Mouse (Mus musculus) spleen, postnatal 4 days (tissue): Measurements from ENCODE around the gene Prr5l.

Experiments
- DNase-seq, 2 experiments: peaks; one replicate each; pipeline ENCODE4 v3.0.0; 2022; ENCODE audit warnings: low spot score in 2 of 2

Prr5l gene

GRCm38 (mm10) chr2:101820816-101821215, 62.0 kb downstream of the Prr5l start:
- DNase-seq, result no peak

DNA sequence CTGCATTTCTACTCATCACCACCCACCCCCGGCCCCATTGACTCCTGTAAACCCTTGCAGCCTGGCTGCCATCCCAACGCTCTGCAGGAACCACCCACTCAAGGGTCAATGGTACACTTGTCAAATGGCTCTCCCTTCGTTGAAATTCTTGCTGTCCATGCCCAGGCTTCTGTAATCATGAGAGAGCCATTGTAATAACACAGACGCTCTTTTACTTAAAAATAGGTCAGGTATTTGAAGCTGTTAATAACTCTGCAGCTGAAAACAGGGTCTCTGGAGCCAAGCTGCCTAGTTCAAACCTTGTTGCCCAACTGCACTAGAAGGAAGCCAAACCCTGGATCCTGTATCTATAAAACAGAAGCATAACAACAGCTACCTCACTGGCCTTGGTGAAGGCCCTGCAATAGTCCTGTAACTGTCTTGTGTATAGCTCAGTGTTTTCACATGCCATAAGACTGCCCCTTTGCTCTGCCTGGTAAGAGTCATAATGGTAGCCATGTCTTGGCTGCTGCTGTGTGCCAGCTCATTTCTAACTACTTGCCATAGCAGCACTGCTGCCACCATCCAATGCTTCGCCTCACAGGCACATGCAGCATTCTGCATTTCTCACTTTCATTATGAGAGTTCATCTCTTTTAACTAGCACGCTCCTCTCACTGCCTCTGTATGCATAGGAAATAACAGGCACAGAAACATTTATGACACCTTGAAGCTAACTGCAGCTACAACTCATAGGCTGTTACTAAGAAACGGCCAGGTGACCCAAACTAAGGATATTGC, 63.7 kb downstream of the Prr5l start:
- DNase-seq, result no peak

GRCm38 (mm10) chr2:101816646-101817308, 66.0 kb downstream of the Prr5l start:
- no peak for DNase-seq

- peak; percentile 45 to 81 for DNase-seq
These were observed 67.4 kb downstream of the Prr5l start for GRCm38 (mm10) chr2:101815250-101815934.

DNA sequence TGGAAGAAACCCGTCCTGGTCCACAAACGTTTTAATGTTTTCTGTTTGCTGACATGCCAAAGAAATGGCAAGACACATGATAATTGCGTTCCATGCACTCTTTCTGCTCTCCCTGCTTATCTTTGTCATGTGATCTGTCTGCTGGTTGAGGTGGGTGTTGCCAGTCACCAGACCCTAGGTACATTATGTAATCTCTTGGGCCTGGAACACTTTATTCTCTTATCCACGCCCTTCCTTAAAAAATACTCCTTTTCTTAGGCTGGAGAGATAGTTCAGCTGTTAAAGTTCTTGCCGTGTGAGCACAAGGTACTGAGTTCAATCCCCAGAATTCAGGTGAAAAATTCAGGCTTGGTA, 68.6 kb downstream of the Prr5l start:
- no peak for DNase-seq

DNA sequence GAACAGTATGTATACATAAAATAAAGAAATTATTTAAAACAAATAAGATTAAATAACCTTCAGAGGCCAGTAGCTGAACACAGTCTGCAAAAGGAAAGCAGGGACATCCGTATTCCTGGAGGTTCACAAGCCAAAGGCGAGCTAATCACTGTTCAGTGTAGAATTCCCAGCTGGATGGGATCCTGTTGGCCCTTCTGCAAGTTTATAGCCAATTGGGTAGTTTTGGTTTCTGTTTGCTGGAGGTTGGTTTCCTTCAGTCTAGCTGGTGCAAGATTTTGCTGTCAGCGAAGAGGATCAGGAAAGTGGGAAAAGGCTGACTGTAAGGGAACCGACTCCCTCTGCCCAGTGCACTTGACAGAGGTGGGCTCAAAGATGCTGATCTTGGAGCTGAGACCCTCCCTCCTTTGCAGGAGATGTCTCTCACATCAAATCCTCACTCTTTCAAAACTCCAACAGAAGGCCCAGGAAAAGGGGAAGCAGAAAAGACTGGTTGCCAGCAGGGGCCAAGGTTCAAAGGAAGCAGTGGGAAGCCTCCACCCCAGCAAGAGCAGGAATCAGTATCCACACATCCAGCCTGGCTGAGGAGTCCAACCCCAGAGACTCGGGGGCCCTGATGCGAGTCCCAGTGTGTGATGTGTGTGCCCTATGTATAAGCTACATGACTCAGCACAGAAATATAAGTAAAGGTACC, 69.1 kb downstream of the Prr5l start:
- no peak for DNase-seq

GRCm38 (mm10) chr2:101811925-101812324, 70.9 kb downstream of the Prr5l start:
- no peak for DNase-seq

- no peak for DNase-seq
These were observed 72.1 kb downstream of the Prr5l start for GRCm38 (mm10) chr2:101810774-101811173.

GRCm38 (mm10) chr2:101809640-101810305, 73.1 kb downstream of the Prr5l start:
- DNase-seq, result no peak

DNA sequence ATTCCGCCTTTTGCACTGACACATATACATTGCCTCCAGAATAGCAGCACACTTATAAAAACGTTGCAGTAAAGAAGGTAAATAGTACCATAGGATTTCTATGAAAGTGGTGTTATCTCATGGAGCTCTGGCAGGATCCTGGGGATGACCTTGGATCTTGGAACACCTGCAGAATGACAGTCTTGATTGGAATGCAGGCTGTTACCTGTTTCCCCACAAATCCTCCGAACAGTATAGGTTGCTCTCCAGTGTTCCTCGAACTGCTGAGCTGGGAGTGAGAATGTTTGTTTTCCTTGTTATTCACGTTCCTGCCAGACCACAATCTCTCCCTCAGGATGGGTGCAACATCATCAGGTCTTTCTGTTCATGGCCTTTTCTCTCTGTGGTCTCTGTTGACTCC, 75.1 kb downstream of the Prr5l start:
- no peak for DNase-seq

GRCm38 (mm10) chr2:101802240-101802639, 80.6 kb downstream of the Prr5l start:
- no peak for DNase-seq

DNA sequence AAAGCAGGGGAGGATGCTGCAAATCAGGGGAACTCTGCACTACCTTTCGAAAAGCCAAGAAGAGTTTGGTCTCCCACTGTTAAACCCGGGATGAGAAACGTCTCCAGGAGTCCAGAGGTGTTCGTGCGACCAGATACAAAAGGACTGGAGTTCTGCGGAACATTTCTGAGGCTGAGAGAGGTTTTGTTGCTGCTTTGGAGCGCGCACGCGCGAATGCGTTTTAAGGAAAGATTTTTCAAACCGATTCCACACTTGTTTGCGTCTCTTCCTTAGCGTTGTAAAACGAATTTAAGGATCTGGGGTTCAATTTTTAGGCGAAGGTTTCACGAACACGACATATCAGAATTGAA, 85.0 kb downstream of the Prr5l start:
- no peak for DNase-seq

- peak; percentile 16 to 66 for DNase-seq
These were observed 85.5 kb downstream of the Prr5l start for GRCm38 (mm10) chr2:101797166-101797900.

DNA sequence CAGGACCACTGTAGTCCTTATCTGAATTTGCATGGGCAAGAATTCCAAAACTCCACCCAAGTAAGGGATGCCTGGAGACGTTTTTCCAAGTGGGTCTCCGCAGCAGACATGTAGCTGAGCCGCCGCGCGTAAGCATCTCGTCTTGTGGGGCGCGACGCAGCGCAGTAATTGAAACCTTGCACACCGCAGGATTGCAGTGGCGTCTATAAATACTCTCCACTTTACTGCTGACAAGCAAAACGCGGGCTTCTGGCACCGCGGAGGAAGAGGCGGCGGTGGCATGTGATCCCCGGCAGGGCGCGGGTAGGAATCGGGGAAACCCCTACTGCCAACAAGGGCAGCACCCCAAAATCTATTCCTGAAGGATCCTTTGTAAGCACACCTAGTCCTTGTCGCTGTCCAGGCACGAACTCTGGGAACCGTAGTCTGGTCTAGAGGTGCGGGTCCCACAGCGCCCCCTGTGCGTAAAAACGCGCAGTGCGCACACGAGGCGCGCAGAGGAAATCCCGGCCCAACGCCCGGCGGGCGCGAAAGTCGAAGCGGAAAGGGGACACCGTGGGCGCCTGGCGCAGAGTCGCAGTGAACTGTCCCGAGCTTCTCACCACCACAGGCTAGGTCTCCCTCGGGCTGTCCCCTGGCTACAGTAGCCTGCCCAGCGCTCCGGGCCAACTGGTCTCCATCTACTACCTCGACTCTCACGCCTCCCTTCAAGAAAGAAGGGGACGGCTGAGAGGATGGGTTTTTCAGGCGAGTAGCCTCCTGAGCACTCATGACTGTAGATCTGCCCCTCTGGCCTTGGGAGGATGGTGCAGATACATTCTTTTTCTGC, 86.3 kb downstream of the Prr5l start:
- peak; percentile 58 to 86 for DNase-seq

DNA sequence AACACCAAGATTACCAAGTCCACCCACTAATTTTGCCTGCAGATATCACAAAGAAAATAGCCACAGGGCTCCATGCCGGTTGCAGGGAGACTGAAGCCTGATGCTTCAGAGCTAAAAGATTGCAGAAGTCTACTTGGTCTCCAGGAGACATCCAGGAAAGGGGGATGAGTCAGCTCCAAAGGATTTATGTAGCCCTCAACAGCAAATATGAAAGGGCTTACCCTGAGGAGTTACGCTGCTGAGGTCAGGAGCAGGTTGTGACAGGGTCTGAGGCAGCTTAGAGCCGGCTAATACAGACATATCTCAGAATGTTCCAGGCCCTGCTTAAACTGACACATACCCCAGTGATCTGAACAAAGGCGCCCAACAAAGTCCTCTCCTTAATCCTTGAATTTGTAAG, 90.7 kb downstream of the Prr5l start:
- DNase-seq, result no peak

GRCm38 (mm10) chr2:101783255-101783654, 99.6 kb downstream of the Prr5l start:
- DNase-seq, result no peak

GRCm38 (mm10) chr2:101781357-101781777, 101.5 kb downstream of the Prr5l start:
- DNase-seq, result no peak

DNA sequence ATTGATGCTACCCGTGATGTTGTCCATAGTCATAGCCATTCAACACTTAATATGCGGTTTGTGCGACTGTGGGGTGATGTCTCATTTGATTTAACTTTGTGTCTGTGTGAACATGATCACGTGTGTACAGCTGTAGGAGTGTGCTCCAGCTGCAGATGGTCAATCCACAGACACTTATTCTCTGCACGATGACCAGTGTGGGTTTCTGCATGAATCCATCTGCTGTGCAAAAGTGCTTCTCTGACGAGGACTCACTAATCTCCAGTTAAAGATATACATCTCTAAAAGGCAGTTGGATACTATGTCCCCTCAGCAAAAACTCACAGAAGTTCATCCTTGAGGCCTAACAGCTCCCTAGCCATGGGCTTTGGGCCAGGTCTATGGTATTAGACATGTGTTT, 104.7 kb downstream of the Prr5l start:
- no peak for DNase-seq

DNA sequence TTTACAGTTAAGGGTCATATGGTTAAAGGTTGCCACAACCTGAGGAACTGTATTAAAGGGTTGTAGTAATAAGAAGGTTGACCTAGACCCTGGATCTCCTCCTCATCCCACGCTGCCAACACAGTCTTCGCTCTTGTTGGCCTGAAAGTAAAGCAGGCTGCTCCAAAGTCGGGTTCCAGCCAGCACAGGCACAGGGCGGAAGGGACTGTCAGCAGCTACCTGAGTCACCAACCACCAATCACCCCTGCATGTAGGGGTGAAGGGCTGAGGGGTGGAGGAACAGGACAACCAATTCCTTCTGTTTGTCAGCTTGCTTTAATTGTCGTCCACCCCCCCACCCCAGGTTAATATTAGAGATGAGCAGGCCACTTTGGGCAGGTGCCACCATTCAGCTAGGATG, 119.3 kb downstream of the Prr5l start:
- DNase-seq, result no peak

DNA sequence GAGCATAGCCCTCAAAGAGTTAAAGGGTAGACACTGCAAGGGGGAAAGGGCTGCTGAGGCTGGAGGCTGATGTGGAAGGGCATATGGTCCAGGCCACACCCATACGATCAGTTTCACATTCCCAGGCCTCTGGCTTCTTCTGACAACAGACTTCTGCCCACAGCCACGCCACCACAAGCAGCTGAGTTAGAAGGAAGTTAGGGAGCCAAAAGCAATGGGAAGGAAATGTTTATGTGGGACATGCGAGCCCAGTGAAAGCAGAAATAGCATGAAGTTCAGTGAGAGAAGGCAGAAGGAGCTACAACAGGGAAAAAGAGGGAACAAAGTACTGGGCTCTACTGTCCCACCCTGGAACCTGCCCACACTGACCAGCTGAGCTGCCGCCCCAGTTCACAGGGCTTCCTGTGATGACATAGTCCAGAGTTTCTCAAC, 119.9 kb downstream of the Prr5l start:
- no peak for DNase-seq
